In genomic region chr6:88047853-88048252, GRCm38 (mm10) we compare ENCODE assay signal across 13 mouse cellular contexts. TPM values are rescaled to one million over a fixed set of nuclear protein-coding genes. Genes with fewer than 3 reads are reported as not detected.
DNase-seq lines count a peak whose midpoint lies in the region; ATAC-seq lines count a peak whose summit lies in the region.
"Had no signal": no experiment of that assay in that cellular context is flagged by ENCODE, and none has a peak within 500 bp of the region (broad histone marks: within the 10 kb centered on the region; RNA-seq: fewer than 3 reads in every experiment).

No protein-coding gene starts in this region.

- ATAC-seq in hematopoietic stem cell, adult 5-6 weeks (replicated peaks in 1 of 2; ENCODE audit: insufficient read depth in 1 of 2, low FRiP score in 2 of 2, low TSS enrichment in 1 of 2, low read depth in 1 of 2, poor library complexity in 2 of 2, severe bottlenecking in 2 of 2), result peak; percentile 35 to 60; a peak in 2 of 4 replicates
- ATAC-seq in megakaryocyte progenitor cell, adult 5-6 weeks (replicated peaks; ENCODE audit: poor library complexity), result peak; percentile 74
- ATAC-seq: forebrain, embryonic 16.5 days had no signal

- DNase-seq in 416B (ENCODE audit: low read depth) (peak; percentile 91), MEL-GATA-1-ER (ENCODE audit: extremely low read depth, low read depth) (peak; percentile 74)
- DNase-seq in spleen, adult 18-20 months, result no peak
- DNase-seq in heart, adult 11 months, result no peak
- DNase-seq in ovary, adult 18-20 months (ENCODE audit: low spot score), result no peak
- DNase-seq: adrenal gland, adult 2 months; cerebellum, postnatal 10 days; heart, postnatal 10 days; kidney, adult 9 months; lung, adult 2 months had no signal

RNA-seq across cellular contexts. Expression of gene Rab7, which starts 2.8 kb away (rescaled TPM):
- 73.6 and 77.2 TPM in 2 replicates for total RNA-seq in hematopoietic stem cell, adult 5-6 weeks (2017)
- 262 and 265 TPM in 2 replicates for total RNA-seq in megakaryocyte progenitor cell, adult 5-6 weeks (2015)
- total RNA-seq in megakaryocyte progenitor cell, adult 5-6 weeks (2017), result 76.2 and 93.7 TPM in 2 replicates

RNA-seq across cellular contexts. Expression of gene Rpn1, which starts 36.4 kb away (rescaled TPM):
- 120 and 155 TPM in 2 replicates for total RNA-seq in hematopoietic stem cell, adult 5-6 weeks (2017)
- 200 and 205 TPM in 2 replicates for total RNA-seq in megakaryocyte progenitor cell, adult 5-6 weeks (2015)
- 385 and 395 TPM in 2 replicates for total RNA-seq in megakaryocyte progenitor cell, adult 5-6 weeks (2017)

Comparison
In these comparisons a context has a peak if more than half of its experiments do, and no peak if none do; other contexts are left out.
1. DNase-seq: peak in 416B (single experiment) and MEL-GATA-1-ER (single experiment); none in spleen, adult 18-20 months (0 of 2), heart, adult 11 months (single experiment) and ovary, adult 18-20 months (single experiment).